Mouse (Mus musculus) G1E (cell line): ENCODE measurements around the gene Snw1.

ENCODE experiments used
- CTCF ChIP-seq: IDR thresholded peaks from 2 replicates; pipeline ENCODE4 v1.5.1; 2012; ENCODE audit warnings: low read depth, low read length, inconsistent platforms, mixed read lengths
- GATA1 ChIP-seq: IDR thresholded peaks from 2 replicates; pipeline ENCODE4 v1.6.1; 2012; ENCODE audit warnings: borderline replicate concordance, low read length, inconsistent platforms, mixed read lengths
- POLR2AphosphoS5 ChIP-seq: IDR thresholded peaks from 2 replicates; pipeline ENCODE4 v1.6.1; 2012; ENCODE audit warnings: low read depth, low read length, inconsistent platforms; ENCODE audit not compliant: insufficient replicate concordance
- TAL1 ChIP-seq: conservative IDR thresholded peaks from 2 replicates; pipeline ENCODE4 v1.6.1; 2012; ENCODE audit warnings: low read depth, low read length, inconsistent platforms, mixed read lengths

DNA sequence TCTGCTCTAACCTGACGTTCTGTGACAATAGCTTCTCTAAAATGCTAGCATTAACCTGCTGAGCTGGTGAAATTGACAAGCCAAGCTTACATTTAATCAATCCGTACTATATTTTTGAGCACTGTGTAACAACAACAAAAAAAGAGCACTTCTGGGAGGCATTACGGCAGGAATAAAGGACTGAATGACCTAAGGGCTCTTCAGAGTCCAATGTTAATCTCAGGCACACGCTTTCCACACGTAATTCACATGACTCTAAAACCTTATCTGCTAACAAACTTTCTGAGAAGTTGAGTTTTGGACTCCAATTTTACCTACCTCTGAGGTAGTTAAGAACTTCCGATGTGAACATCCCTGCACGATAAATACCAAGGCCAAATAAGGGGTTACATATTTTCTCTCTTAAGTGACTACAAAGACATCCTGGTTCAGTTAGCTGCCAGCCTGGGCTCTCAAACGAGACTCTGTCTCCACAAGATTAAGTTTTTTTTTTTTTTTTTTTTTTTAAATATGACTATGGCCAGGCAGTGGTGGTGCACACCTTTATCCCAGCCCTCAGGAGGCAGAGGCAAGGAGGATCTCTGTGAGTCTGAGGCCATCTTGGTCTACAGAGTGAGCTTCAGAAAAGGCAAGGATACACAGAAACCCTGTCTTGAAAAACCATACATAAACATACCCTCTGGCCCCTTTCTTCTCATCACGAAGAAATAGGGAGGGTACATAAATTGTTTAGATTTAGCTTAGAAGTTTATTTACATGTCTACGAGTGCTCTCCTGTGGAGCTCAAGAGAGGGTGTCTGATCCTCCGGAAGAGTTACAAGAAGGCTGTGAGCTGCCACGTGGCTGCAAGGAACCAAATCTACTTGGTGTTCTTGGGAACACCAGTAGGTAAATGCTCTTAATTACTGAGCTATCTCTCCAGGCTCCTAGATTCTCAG is 29.6 kb downstream of the Snw1 start:
- TF ChIP-seq CTCF = no peak
- TF ChIP-seq GATA1 = no peak
- no peak for TF ChIP-seq POLR2AphosphoS5
- TF ChIP-seq TAL1 = no peak
